Mouse (Mus musculus) embryonic fibroblast, embryonic 13.5 days (primary cell): ENCODE measurements around the gene Plcd3.

Experiments used
- CTCF ChIP-seq: IDR thresholded peaks from 2 replicates; pipeline ENCODE4 v1.5.1; 2011; ENCODE audit warnings: mild to moderate bottlenecking, control low read depth, low read length, moderate library complexity, borderline replicate concordance; ENCODE audit not compliant: insufficient read depth
- POLR2A ChIP-seq: IDR thresholded peaks from 2 replicates; pipeline ENCODE4 v1.6.1; 2011; ENCODE audit warnings: low read depth, mild to moderate bottlenecking, control low read depth, low read length, moderate library complexity

GRCm38 (mm10) chr11:103113005-103113404 lies 11.5 kb upstream of the Plcd3 start:
- TF ChIP-seq CTCF (no peak), POLR2A (no peak)
